Mouse (Mus musculus): ENCODE data around the gene Gm19402. TPM values are rescaled to one million over a fixed set of nuclear protein-coding genes. Genes with fewer than 3 reads are reported as not detected.

Gene Gm19402
- polyA plus RNA-seq, 1 experiment from 2014 or later: not detected

GRCm38 (mm10) chr10:77667402-77667801 lies 23.2 kb downstream of the Gm19402 start:
- Histone ChIP-seq H3K36me3 (ENCODE audit: insufficient read depth) (no peaks in the 10 kb centered on the region), H3K27me3 (ENCODE audit: insufficient read depth, low read length) (no peaks in the 10 kb centered on the region), H3K4me1 (ENCODE audit: insufficient read depth) (no peaks in the 10 kb centered on the region), H3K4me3 (ENCODE audit: low read depth, low read length) (no peak overlapping the region), H3K27ac (ENCODE audit: low read depth) (no peak overlapping the region), H3K9ac (no peak overlapping the region), H3K4me2 (no peak overlapping the region), H3K9me3 (ENCODE audit: low read depth, low read length) (no peaks in the 10 kb centered on the region)
- TF ChIP-seq CTCF (IDR thresholded peaks at IDR 0.05; ENCODE audit: low read depth): no peak
- DNase-seq: no peak
- ATAC-seq (ENCODE audit: insufficient read depth): no peak
- 75% methylated on average over 4 of the region's 4 CpGs for WGBS

DNA sequence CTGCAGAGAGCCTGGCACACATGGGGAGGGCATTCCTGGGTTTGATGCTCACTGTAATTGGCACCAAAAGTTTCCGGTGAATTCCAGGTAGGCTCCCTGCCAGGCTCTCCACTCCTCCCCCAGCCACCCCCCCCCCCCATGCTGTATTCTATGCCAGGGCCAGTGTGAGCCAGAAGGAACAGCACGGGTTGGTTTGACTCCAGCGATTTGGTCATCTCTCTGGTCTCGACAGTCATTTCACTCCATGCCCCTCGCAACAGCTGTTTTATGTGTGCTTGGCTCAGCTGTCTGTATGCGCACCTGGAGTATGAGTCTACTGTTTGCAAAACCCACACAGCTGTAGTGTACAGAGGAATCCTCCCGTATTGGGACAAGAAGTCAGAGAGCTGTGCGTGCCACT lies 24.2 kb downstream of the Gm19402 start:
- Histone ChIP-seq H3K4me3 (ENCODE audit: low read depth, low read length) (no peak overlapping the region), H3K27me3 (ENCODE audit: insufficient read depth, low read length) (no peaks in the 10 kb centered on the region), H3K4me2 (no peak overlapping the region), H3K9me3 (ENCODE audit: low read depth, low read length) (no peaks in the 10 kb centered on the region), H3K9ac (no peak overlapping the region), H3K27ac (ENCODE audit: low read depth) (no peak overlapping the region), H3K36me3 (ENCODE audit: insufficient read depth) (no peaks in the 10 kb centered on the region), H3K4me1 (ENCODE audit: insufficient read depth) (no peaks in the 10 kb centered on the region)
- TF ChIP-seq CTCF (IDR thresholded peaks at IDR 0.05; ENCODE audit: low read depth): no peak
- ATAC-seq (ENCODE audit: insufficient read depth) (no peak), DNase-seq (no peak)
- WGBS: 61% methylated on average over 8 of the region's 8 CpGs

GRCm38 (mm10) chr10:77663949-77664665 lies 26.4 kb downstream of the Gm19402 start:
- H3K9me3 ChIP-seq (ENCODE audit: low read depth, low read length): no peaks in the 10 kb centered on the region
- no peaks in the 10 kb centered on the region for H3K36me3 ChIP-seq (ENCODE audit: insufficient read depth)
- H3K27me3 ChIP-seq (ENCODE audit: insufficient read depth, low read length): no peaks in the 10 kb centered on the region
- no peak overlapping the region for H3K4me3 ChIP-seq (ENCODE audit: low read depth, low read length)
- no peak for TF ChIP-seq CTCF (IDR thresholded peaks at IDR 0.05; ENCODE audit: low read depth)
- no peak for ATAC-seq (ENCODE audit: insufficient read depth)
- WGBS: 31% methylated on average over 43 of the region's 43 CpGs
- no peak overlapping the region for H3K9ac ChIP-seq
- H3K4me1 ChIP-seq (ENCODE audit: insufficient read depth): no peaks in the 10 kb centered on the region
- H3K27ac ChIP-seq (ENCODE audit: low read depth): no peak overlapping the region
- no peak for DNase-seq
- H3K4me2 ChIP-seq: 0 out of 2 replicates have a peak overlapping the region, but pooled peaks have one; percentile 15

GRCm38 (mm10) chr10:77658286-77658994 lies 32.1 kb downstream of the Gm19402 start:
- Histone ChIP-seq H3K36me3 (ENCODE audit: insufficient read depth) (no peaks in the 10 kb centered on the region), H3K27ac (ENCODE audit: low read depth) (no peak overlapping the region), H3K4me3 (ENCODE audit: low read depth, low read length) (no peak overlapping the region), H3K9me3 (ENCODE audit: low read depth, low read length) (no peaks in the 10 kb centered on the region), H3K4me1 (ENCODE audit: insufficient read depth) (0 out of 2 replicates have a peak, but pooled peaks cover 7% of the 10 kb centered on the region), H3K4me2 (no peak overlapping the region), H3K9ac (no peak overlapping the region), H3K27me3 (ENCODE audit: insufficient read depth, low read length) (no peaks in the 10 kb centered on the region)
- DNase-seq (peak; percentile 72), ATAC-seq (ENCODE audit: insufficient read depth) (peak; percentile 80; the same call in 1 of the 2 replicates)
- WGBS: 43% methylated on average over 15 of the region's 15 CpGs
- no peak for TF ChIP-seq CTCF (IDR thresholded peaks at IDR 0.05; ENCODE audit: low read depth)

DNA sequence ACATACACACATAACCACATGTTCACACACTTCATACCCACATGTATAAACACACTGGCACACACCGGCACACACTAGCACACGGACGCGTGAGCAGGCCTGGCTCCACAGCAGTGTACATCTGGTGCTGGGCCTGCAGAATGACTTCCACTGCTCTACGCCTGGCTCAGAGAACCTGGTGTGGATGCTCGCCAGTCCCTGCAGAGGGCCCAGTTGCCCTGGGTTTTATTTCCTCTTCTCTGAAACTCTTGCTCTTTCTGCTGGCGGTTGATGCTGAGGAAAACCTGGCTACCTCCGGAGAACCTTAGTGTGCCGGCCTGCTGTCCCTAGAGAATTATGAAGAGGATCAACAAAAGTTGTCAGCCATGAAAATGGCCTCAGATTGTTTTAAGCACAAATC lies 38.5 kb downstream of the Gm19402 start:
- H3K4me2 ChIP-seq: no peak overlapping the region
- H3K9me3 ChIP-seq (ENCODE audit: low read depth, low read length): no peaks in the 10 kb centered on the region
- no peaks in the 10 kb centered on the region for H3K36me3 ChIP-seq (ENCODE audit: insufficient read depth)
- 86% methylated on average over 9 of the region's 9 CpGs for WGBS
- no peak for DNase-seq
- no peak for ATAC-seq (ENCODE audit: insufficient read depth)
- no peak overlapping the region for H3K27ac ChIP-seq (ENCODE audit: low read depth)
- TF ChIP-seq CTCF (IDR thresholded peaks at IDR 0.05; ENCODE audit: low read depth): no peak
- H3K9ac ChIP-seq: no peak overlapping the region
- no peak overlapping the region for H3K4me3 ChIP-seq (ENCODE audit: low read depth, low read length)
- H3K4me1 ChIP-seq (ENCODE audit: insufficient read depth): no peaks in the 10 kb centered on the region
- no peaks in the 10 kb centered on the region for H3K27me3 ChIP-seq (ENCODE audit: insufficient read depth, low read length)

DNA sequence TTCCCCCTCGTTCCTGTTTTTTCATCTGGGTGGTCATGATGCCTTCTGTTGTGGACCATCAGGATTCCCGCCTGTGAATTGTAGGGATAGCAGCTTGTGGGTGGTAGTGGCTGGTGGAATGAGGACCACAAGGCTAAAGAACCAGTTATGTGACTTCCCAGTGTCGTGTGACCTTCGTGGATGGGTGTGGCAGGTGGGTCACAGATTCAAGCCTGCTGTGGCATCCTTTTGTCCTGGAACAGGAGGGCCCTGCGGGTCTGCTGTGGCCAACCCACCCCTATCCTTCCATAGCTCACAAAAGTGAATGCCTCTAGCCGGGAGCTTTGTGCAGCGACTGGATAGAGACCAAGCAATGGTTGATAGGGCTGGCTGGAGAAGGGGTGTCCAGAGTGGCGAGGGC lies 42.7 kb downstream of the Gm19402 start:
- WGBS: 79% methylated on average over 8 of the region's 8 CpGs
- DNase-seq: no peak
- Histone ChIP-seq H3K27me3 (ENCODE audit: insufficient read depth, low read length) (no peaks in the 10 kb centered on the region), H3K9ac (no peak overlapping the region), H3K36me3 (ENCODE audit: insufficient read depth) (peaks cover 38% of the 10 kb centered on the region), H3K9me3 (ENCODE audit: low read depth, low read length) (no peaks in the 10 kb centered on the region), H3K4me3 (ENCODE audit: low read depth, low read length) (no peak overlapping the region), H3K27ac (ENCODE audit: low read depth) (no peak overlapping the region), H3K4me1 (ENCODE audit: insufficient read depth) (no peaks in the 10 kb centered on the region), H3K4me2 (no peak overlapping the region)
- no peak for TF ChIP-seq CTCF (IDR thresholded peaks at IDR 0.05; ENCODE audit: low read depth)
- no peak for ATAC-seq (ENCODE audit: insufficient read depth)

DNA sequence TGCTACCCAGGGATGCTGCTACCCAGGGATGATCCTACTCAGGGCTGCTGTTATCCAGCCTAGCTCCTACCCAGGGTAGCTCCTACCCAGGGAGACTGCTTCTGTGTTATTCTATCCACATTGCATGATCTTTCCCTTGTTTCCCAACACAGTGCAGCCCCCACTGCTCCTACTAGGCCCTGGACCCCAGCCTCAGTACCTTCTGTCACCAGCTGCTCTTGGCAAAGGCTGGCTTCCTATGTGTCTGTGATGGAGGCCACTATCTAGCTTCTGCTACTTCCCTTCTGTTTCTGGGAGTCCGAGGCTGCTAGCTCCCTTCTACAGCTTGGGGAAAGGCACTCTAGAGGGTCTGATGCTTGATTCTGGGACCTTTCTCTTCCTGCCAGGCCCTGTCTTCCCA lies 43.1 kb downstream of the Gm19402 start:
- Histone ChIP-seq H3K4me1 (ENCODE audit: insufficient read depth) (no peaks in the 10 kb centered on the region), H3K27me3 (ENCODE audit: insufficient read depth, low read length) (no peaks in the 10 kb centered on the region), H3K4me3 (ENCODE audit: low read depth, low read length) (no peak overlapping the region), H3K27ac (ENCODE audit: low read depth) (no peak overlapping the region), H3K4me2 (no peak overlapping the region), H3K9me3 (ENCODE audit: low read depth, low read length) (no peaks in the 10 kb centered on the region), H3K36me3 (ENCODE audit: insufficient read depth) (peaks cover 43% of the 10 kb centered on the region), H3K9ac (no peak overlapping the region)
- ATAC-seq (ENCODE audit: insufficient read depth) (no peak), DNase-seq (no peak)
- no peak for TF ChIP-seq CTCF (IDR thresholded peaks at IDR 0.05; ENCODE audit: low read depth)
- WGBS: 82% methylated on average over 1 of the region's 1 CpGs
